Mouse (Mus musculus): ENCODE measurements around the gene Bmp7. TPM values are rescaled to one million over a fixed set of nuclear protein-coding genes. Genes with fewer than 3 reads are reported as not detected.

The Bmp7 gene
- polyA plus RNA-seq, 1 experiment from 2014 or later = 5.8 TPM

- H3K4me2 ChIP-seq (ENCODE audit: low read depth, low read length) = no peak overlapping the region
- no peaks in the 10 kb centered on the region for H3K27me3 ChIP-seq (ENCODE audit: control insufficient read depth, insufficient read depth, low read length)
- no peak for ATAC-seq (ENCODE audit: low read depth)
- no peak overlapping the region for H3K9ac ChIP-seq (replicated peaks; ENCODE audit: low read depth, low read length)
- 90% methylated on average over 7 of the region's 7 CpGs for WGBS
- H3K27ac ChIP-seq (ENCODE audit: low read depth, low read length) = no peak overlapping the region
- no peak overlapping the region for H3K4me3 ChIP-seq (ENCODE audit: low read depth, low read length)
- no peaks in the 10 kb centered on the region for H3K9me3 ChIP-seq (ENCODE audit: control insufficient read depth, low read length)
- H3K36me3 ChIP-seq (ENCODE audit: control insufficient read depth, insufficient read depth, low read length) = no peaks in the 10 kb centered on the region
- H3K4me1 ChIP-seq (ENCODE audit: control insufficient read depth, insufficient read depth, low read length) = 0 out of 2 replicates have a peak, but pooled peaks cover 5% of the 10 kb centered on the region
Measured at GRCm38 (mm10) chr2:172860104-172860503, 80.0 kb downstream of the Bmp7 start.

GRCm38 (mm10) chr2:172857048-172857447, 83.1 kb downstream of the Bmp7 start:
- Histone ChIP-seq H3K4me2 (ENCODE audit: low read depth, low read length) (no peak overlapping the region), H3K36me3 (ENCODE audit: control insufficient read depth, insufficient read depth, low read length) (no peaks in the 10 kb centered on the region), H3K27me3 (ENCODE audit: control insufficient read depth, insufficient read depth, low read length) (no peaks in the 10 kb centered on the region), H3K9me3 (ENCODE audit: control insufficient read depth, low read length) (no peaks in the 10 kb centered on the region), H3K27ac (ENCODE audit: low read depth, low read length) (no peak overlapping the region), H3K4me3 (ENCODE audit: low read depth, low read length) (no peak overlapping the region), H3K4me1 (ENCODE audit: control insufficient read depth, insufficient read depth, low read length) (no peaks in the 10 kb centered on the region), H3K9ac (replicated peaks; ENCODE audit: low read depth, low read length) (no peak overlapping the region)
- WGBS = 69% methylated on average over 10 of the region's 10 CpGs
- no peak for ATAC-seq (ENCODE audit: low read depth)

- Histone ChIP-seq H3K36me3 (ENCODE audit: control insufficient read depth, insufficient read depth, low read length) (no peaks in the 10 kb centered on the region), H3K27ac (ENCODE audit: low read depth, low read length) (no peak overlapping the region), H3K27me3 (ENCODE audit: control insufficient read depth, insufficient read depth, low read length) (no peaks in the 10 kb centered on the region), H3K4me1 (ENCODE audit: control insufficient read depth, insufficient read depth, low read length) (no peaks in the 10 kb centered on the region), H3K4me2 (ENCODE audit: low read depth, low read length) (no peak overlapping the region), H3K9ac (replicated peaks; ENCODE audit: low read depth, low read length) (no peak overlapping the region), H3K4me3 (ENCODE audit: low read depth, low read length) (no peak overlapping the region), H3K9me3 (ENCODE audit: control insufficient read depth, low read length) (no peaks in the 10 kb centered on the region)
- 80% methylated on average over 2 of the region's 2 CpGs for WGBS
- no peak for ATAC-seq (ENCODE audit: low read depth)
Measured at GRCm38 (mm10) chr2:172856549-172856948, 83.6 kb downstream of the Bmp7 start.

GRCm38 (mm10) chr2:172854136-172854535, 86.0 kb downstream of the Bmp7 start:
- H3K27me3 ChIP-seq (ENCODE audit: control insufficient read depth, insufficient read depth, low read length) = no peaks in the 10 kb centered on the region
- H3K9ac ChIP-seq (replicated peaks; ENCODE audit: low read depth, low read length) = no peak overlapping the region
- H3K4me2 ChIP-seq (ENCODE audit: low read depth, low read length) = no peak overlapping the region
- no peaks in the 10 kb centered on the region for H3K4me1 ChIP-seq (ENCODE audit: control insufficient read depth, insufficient read depth, low read length)
- ATAC-seq (ENCODE audit: low read depth) = 0 out of 2 replicates have a peak, but pooled peaks have one; percentile 21
- H3K4me3 ChIP-seq (ENCODE audit: low read depth, low read length) = no peak overlapping the region
- no peaks in the 10 kb centered on the region for H3K36me3 ChIP-seq (ENCODE audit: control insufficient read depth, insufficient read depth, low read length)
- H3K9me3 ChIP-seq (ENCODE audit: control insufficient read depth, low read length) = no peaks in the 10 kb centered on the region
- whole genome bisulfite sequencing = 49% methylated on average over 2 of the region's 2 CpGs
- no peak overlapping the region for H3K27ac ChIP-seq (ENCODE audit: low read depth, low read length)

- H3K36me3 ChIP-seq (ENCODE audit: control insufficient read depth, insufficient read depth, low read length) = no peaks in the 10 kb centered on the region
- H3K4me3 ChIP-seq (ENCODE audit: low read depth, low read length) = no peak overlapping the region
- H3K4me2 ChIP-seq (ENCODE audit: low read depth, low read length) = no peak overlapping the region
- no peaks in the 10 kb centered on the region for H3K27me3 ChIP-seq (ENCODE audit: control insufficient read depth, insufficient read depth, low read length)
- no peak overlapping the region for H3K27ac ChIP-seq (ENCODE audit: low read depth, low read length)
- ATAC-seq (ENCODE audit: low read depth) = no peak
- no peaks in the 10 kb centered on the region for H3K4me1 ChIP-seq (ENCODE audit: control insufficient read depth, insufficient read depth, low read length)
- no peaks in the 10 kb centered on the region for H3K9me3 ChIP-seq (ENCODE audit: control insufficient read depth, low read length)
- 70% methylated on average over 11 of the region's 11 CpGs for WGBS
- no peak overlapping the region for H3K9ac ChIP-seq (replicated peaks; ENCODE audit: low read depth, low read length)
Measured at GRCm38 (mm10) chr2:172851773-172852172, 88.3 kb downstream of the Bmp7 start.

- no peaks in the 10 kb centered on the region for H3K27me3 ChIP-seq (ENCODE audit: control insufficient read depth, insufficient read depth, low read length)
- H3K4me1 ChIP-seq (ENCODE audit: control insufficient read depth, insufficient read depth, low read length) = no peaks in the 10 kb centered on the region
- H3K4me2 ChIP-seq (ENCODE audit: low read depth, low read length) = no peak overlapping the region
- WGBS = 59% methylated on average over 6 of the region's 6 CpGs
- H3K9me3 ChIP-seq (ENCODE audit: control insufficient read depth, low read length) = no peaks in the 10 kb centered on the region
- H3K4me3 ChIP-seq (ENCODE audit: low read depth, low read length) = no peak overlapping the region
- H3K36me3 ChIP-seq (ENCODE audit: control insufficient read depth, insufficient read depth, low read length) = no peaks in the 10 kb centered on the region
- H3K9ac ChIP-seq (replicated peaks; ENCODE audit: low read depth, low read length) = no peak overlapping the region
- H3K27ac ChIP-seq (ENCODE audit: low read depth, low read length) = no peak overlapping the region
- no peak for ATAC-seq (ENCODE audit: low read depth)
Measured at GRCm38 (mm10) chr2:172848193-172848592, 91.9 kb downstream of the Bmp7 start.

- H3K4me1 ChIP-seq (ENCODE audit: control insufficient read depth, insufficient read depth, low read length) = no peaks in the 10 kb centered on the region
- no peak overlapping the region for H3K4me3 ChIP-seq (ENCODE audit: low read depth, low read length)
- WGBS = 73% methylated on average over 4 of the region's 4 CpGs
- no peak overlapping the region for H3K4me2 ChIP-seq (ENCODE audit: low read depth, low read length)
- no peak overlapping the region for H3K27ac ChIP-seq (ENCODE audit: low read depth, low read length)
- no peaks in the 10 kb centered on the region for H3K9me3 ChIP-seq (ENCODE audit: control insufficient read depth, low read length)
- no peaks in the 10 kb centered on the region for H3K36me3 ChIP-seq (ENCODE audit: control insufficient read depth, insufficient read depth, low read length)
- ATAC-seq (ENCODE audit: low read depth) = no peak
- no peaks in the 10 kb centered on the region for H3K27me3 ChIP-seq (ENCODE audit: control insufficient read depth, insufficient read depth, low read length)
- no peak overlapping the region for H3K9ac ChIP-seq (replicated peaks; ENCODE audit: low read depth, low read length)
Measured at GRCm38 (mm10) chr2:172846311-172846575, 93.9 kb downstream of the Bmp7 start.

GRCm38 (mm10) chr2:172845536-172846310, 94.4 kb downstream of the Bmp7 start:
- H3K27ac ChIP-seq (ENCODE audit: low read depth, low read length) = no peak overlapping the region
- H3K9me3 ChIP-seq (ENCODE audit: control insufficient read depth, low read length) = no peaks in the 10 kb centered on the region
- no peak overlapping the region for H3K4me3 ChIP-seq (ENCODE audit: low read depth, low read length)
- no peaks in the 10 kb centered on the region for H3K4me1 ChIP-seq (ENCODE audit: control insufficient read depth, insufficient read depth, low read length)
- no peaks in the 10 kb centered on the region for H3K27me3 ChIP-seq (ENCODE audit: control insufficient read depth, insufficient read depth, low read length)
- no peak for ATAC-seq (ENCODE audit: low read depth)
- H3K4me2 ChIP-seq (ENCODE audit: low read depth, low read length) = no peak overlapping the region
- H3K9ac ChIP-seq (replicated peaks; ENCODE audit: low read depth, low read length) = no peak overlapping the region
- no peaks in the 10 kb centered on the region for H3K36me3 ChIP-seq (ENCODE audit: control insufficient read depth, insufficient read depth, low read length)
- 63% methylated on average over 31 of the region's 31 CpGs for WGBS

GRCm38 (mm10) chr2:172843903-172844302, 96.2 kb downstream of the Bmp7 start:
- Histone ChIP-seq H3K4me2 (ENCODE audit: low read depth, low read length) (no peak overlapping the region), H3K4me3 (ENCODE audit: low read depth, low read length) (no peak overlapping the region), H3K9me3 (ENCODE audit: control insufficient read depth, low read length) (no peaks in the 10 kb centered on the region), H3K36me3 (ENCODE audit: control insufficient read depth, insufficient read depth, low read length) (no peaks in the 10 kb centered on the region), H3K4me1 (ENCODE audit: control insufficient read depth, insufficient read depth, low read length) (0 out of 2 replicates have a peak, but pooled peaks cover 3% of the 10 kb centered on the region), H3K27ac (ENCODE audit: low read depth, low read length) (no peak overlapping the region), H3K27me3 (ENCODE audit: control insufficient read depth, insufficient read depth, low read length) (no peaks in the 10 kb centered on the region), H3K9ac (replicated peaks; ENCODE audit: low read depth, low read length) (no peak overlapping the region)
- WGBS = 88% methylated on average over 9 of the region's 9 CpGs
- ATAC-seq (ENCODE audit: low read depth) = no peak

All from neural tube, embryonic 14.5 days (tissue).